Mouse (Mus musculus): ENCODE data around the gene Ankrd34a.

Gene Ankrd34a

DNA sequence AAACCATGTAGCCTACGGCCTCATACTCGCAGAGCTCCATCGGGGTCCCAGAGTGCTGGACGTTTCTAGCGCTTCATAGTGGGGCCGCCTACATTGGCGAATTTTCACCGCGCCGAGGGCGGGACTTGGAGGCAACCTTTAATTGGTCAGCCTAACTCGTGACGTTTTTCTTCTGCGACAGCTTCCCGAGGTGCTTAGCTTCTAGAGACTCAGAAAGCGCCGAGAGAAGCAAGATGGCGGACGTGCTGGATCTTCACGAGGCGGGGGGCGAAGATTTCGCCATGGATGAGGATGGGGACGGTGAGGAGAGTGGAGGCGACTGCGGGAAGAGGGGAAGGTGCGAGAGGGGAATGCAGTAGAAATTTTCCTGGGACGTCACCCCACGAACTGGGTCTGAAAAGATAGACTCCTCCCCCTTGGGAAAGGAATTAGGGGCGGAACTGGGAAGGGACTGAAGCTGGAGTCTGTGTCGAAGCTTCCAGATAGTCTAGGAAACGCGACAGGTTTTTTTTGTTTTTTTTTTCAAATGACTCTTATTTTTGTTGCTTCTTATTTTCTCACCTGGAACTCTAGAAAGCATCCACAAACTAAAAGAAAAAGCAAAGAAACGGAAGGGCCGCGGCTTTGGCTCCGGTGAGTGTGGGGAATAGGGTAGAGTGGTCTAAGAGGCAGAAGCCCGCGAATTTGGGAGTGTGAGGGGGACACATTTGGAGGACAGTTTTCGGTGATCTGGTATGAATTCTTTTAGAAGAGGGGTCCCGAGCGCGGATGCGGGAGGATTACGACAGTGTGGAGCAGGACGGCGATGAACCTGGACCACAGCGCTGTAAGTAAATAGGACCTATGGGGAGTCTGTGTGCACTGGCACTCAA lies 33.5 kb downstream of the Ankrd34a start, which contains the start of gene Rbm8a:
Gene Rbm8a (plus strand): TSS at position 205 of the 872 bp plus-strand sequence.
- peak; percentile 98 for DNase-seq

DNA sequence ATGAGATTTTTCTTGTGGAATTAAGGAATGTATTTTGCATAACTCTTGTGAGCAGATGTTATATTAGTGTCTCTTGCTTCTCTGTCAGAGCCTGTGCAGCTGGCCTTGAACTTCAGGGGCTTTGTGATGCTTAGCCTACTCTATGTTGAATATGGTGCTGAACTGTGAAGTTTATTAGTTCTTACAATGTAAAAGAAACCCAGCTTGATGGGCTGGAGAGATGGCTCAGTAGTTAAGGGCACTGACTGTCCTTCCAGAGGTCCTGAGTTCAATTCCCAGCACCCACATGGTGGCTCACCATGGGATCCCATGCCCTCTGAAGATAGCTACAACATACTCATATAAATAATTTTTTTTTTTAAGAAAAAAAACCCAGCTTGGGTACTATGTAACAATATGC lies 35.6 kb downstream of the Ankrd34a start:
- DNase-seq = no peak

DNA sequence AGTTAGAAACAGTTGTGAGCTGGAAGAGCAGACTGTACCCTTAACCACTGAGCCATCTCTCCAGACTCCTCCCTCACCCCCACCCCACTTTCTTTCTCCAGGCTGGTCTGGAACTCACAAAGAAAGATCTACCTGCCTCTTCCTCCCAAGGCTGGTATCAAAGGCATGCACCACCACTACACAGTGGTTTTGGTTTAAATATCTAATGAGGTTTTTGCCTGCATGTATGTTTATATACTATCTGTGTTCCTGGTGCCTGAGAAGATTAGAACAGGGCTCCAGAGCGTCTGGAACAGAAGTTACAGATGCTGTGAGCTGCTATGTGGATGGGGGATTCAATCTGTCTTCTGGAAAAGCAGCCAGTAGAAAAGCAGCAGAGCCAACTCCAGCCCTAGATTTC lies 37.6 kb downstream of the Ankrd34a start:
- no peak for DNase-seq

DNA sequence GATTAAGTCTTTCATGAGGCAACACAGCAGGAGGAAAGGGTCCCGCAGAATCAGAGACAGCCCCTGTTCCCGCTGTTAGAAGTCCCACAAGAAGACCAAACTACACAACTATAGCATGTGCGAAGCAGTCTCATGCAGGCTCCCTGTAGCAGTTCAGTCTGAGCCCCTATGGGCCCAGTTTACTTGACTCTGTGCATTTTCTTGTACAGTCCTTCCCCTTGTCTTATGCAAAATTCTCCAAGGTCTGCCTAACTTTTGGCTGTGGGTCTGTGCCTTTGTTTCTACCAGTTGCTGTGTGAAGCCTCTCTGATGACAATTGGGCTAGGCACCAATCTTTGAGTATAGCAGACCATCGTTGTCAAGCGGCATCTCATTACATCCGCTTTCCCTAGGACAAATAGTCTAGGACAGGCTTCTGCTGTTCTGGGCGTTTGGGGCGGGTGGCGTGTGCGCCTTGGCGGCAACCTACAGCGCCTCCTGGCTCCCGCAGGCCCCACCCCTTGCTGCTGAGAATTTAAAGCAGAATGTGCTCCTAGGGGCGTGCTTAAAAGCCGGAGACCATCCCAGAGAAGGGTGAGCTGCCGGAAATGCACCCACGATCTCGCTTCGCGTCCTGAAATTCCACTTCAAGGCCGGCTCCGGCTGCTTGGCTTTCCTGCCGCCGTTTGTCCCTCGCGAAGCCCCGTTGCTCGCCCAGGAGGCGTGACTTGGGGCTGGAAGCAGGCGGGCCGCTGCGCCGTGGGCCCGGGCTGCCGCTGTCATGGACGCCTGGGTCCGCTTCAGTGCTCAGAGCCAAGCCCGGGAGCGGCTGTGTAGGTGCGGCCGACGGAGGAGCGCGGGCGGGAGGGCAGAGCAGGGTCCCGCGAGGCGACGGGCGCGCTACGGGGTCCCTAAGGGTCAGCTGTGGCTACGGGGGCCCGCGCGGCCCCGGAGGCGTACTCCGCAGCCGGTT lies 38.8 kb downstream of the Ankrd34a start, which contains the start of the genes Pex11b and Gm42957:
Gene Pex11b (plus strand): TSS at position 449 of the 952 bp plus-strand sequence.
Gene Gm42957 (plus strand): TSS at position 547 of the 952 bp plus-strand sequence.
- DNase-seq = peak; percentile 90 to 95

DNA sequence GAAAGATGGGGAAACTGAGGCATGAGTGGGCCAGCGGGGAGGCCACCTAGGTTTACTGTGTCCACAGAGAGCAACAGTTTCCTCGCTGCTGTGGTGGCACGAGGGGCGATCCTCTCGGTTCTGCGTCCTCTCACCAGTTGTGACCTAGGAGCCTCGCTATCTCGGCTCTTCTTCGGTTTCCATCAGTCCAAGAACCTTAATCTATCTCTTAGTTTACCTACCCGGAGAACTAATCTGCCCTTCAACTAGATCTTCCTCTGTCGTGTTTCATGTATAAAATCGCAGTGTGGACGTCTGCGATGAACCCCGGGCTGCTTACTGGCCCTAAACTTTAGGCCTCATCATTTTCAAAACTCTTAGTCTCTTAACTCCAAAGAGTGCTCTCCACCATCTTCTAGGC lies 39.5 kb downstream of the Ankrd34a start:
- DNase-seq = no peak

DNA sequence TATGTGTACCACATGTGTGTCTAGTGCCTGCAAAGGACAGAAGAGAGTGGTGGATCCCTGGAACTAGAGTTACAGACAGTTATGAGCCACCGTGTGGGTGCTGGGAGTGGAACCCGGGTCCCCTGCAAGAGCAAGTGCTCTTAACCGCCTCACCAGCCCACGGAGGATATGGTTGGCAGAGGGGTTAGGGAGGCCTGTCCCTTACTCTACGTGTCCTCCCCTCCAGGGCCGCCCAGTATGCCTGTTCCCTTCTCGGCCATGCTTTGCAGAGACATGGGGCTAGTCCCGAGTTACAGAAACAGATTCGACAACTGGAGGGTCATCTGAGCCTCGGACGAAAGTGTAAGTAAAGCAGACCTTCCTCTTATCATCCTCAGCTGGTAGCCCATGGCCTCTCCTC lies 40.0 kb downstream of the Ankrd34a start:
- peak in 1 of 2 experiments; percentile 19 for DNase-seq

DNA sequence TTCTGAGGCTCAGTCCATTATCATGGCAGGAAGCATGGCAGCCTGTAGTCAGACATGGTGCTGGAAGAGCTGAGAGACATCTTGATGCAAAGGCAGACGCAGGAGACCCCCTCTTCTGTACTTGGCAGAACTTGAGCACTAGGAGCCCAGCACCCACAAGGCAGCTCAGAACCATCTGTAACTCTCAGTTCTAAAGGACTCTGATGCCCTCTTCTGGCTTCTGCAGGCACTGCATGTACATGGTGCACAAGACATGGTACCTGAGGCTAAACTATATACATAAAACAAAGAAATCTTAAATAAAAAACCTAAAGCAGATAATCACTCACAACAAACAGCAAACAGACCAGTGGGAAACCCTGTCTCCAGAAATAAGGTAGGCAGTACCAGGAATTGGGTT lies 42.8 kb downstream of the Ankrd34a start:
- DNase-seq = peak; percentile 69 to 87

DNA sequence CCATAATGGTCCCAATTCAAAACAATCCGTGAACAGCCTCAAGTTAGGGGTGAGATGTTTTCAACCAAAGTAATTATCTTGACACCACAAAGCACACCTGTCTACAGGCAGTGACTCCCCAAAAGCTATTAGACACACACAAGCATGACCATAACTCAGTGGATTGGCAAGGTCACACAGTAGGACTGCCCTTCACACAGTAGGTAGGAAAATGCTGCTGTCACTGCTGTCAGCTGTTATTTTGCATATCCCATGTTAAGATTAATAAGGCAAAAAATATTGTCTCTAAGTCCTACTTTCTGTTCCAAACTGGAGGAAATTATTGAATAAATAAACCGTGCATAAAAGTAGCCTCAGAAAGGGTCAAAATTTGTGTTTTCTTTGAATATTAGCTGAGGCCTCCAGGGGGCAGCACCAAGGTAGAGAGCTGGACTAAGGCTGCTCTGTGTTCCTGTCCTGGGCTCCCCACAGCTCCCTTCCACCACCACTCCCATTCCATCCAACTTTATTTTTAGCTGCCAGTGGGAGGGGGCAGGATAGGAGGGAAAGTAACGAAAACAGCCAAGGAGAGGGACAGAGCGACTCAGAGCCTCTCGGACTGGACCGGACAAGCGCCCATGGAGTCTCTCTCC lies 48.7 kb downstream of the Ankrd34a start, which contains the start of gene Itga10:
Gene Itga10 (plus strand): TSS at position 567 of the 632 bp plus-strand sequence.
- peak; percentile 36 to 79 for DNase-seq

DNA sequence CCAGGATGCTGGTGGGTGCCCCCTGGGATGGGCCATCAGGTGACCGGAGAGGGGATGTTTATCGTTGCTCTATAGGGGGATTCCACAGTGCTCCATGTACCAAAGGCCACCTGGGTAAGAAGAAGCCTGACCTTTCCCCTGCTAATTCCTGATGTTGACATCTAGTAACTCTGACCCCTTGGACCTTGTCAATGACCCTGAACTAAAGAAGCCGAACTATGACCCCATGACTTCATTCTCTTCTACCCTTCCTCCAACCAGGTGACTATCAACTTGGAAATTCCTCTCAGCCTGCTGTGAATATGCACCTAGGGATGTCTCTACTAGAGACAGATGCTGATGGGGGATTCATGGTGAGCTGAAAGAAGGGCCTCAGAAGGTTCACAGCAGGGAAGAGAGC lies 50.9 kb downstream of the Ankrd34a start:
- no peak for DNase-seq

Measured in kidney, postnatal 36 days (tissue).